Mouse (Mus musculus) stomach, postnatal 0 days (tissue): Measurements from ENCODE around the gene Polr2l. TPM values are rescaled to one million over a fixed set of nuclear protein-coding genes. Genes with fewer than 3 reads are reported as not detected.

Source experiments
- ATAC-seq: fragments of 200-750 bp; cut with Nextera tagmentation; 2 replicates; pipeline ENCODE4 v1.8.0; 2017; ENCODE audit not compliant: low FRiP score, low TSS enrichment
- DNase-seq: peaks from one replicate; pipeline ENCODE4 v3.0.0-alpha.2; 2016; ENCODE audit warnings: low spot score
- H3K27ac ChIP-seq: fragments of 300-500 bp; sonication (generic); replicated peaks from 2 replicates; pipeline ENCODE4 v1.5.1; 2014; ENCODE audit warnings: mild to moderate bottlenecking, control low read depth
- H3K27me3 ChIP-seq: fragments of 300-500 bp; sonication (generic); 2 replicates; pipeline ENCODE4 v1.6.1; 2014; ENCODE audit warnings: low read length; ENCODE audit not compliant: control insufficient read depth, insufficient read depth
- H3K36me3 ChIP-seq: fragments of 300-500 bp; sonication (generic); 2 replicates; pipeline ENCODE4 v1.6.1; 2014; ENCODE audit warnings: low read length, mixed read lengths; ENCODE audit not compliant: control insufficient read depth, insufficient read depth
- H3K4me1 ChIP-seq: fragments of 300-500 bp; sonication (generic); replicated peaks from 2 replicates; pipeline ENCODE4 v1.6.1; 2014; ENCODE audit warnings: antibody characterized with exemption; ENCODE audit not compliant: control insufficient read depth, insufficient read depth
- H3K4me2 ChIP-seq: fragments of 300-500 bp; sonication (generic); replicated peaks from 2 replicates; pipeline ENCODE4 v1.6.1; 2014; ENCODE audit warnings: low read depth, mild to moderate bottlenecking, control low read depth, moderate library complexity
- H3K4me3 ChIP-seq: fragments of 300-500 bp; sonication (generic); 2 replicates; pipeline ENCODE4 v1.5.1; 2014; ENCODE audit warnings: low read depth, low read length, control low read depth
- H3K9ac ChIP-seq: fragments of 300-500 bp; sonication (generic); 2 replicates; pipeline ENCODE4 v1.6.1; 2014; ENCODE audit warnings: mild to moderate bottlenecking, low read length, control low read depth, mixed read lengths
- H3K9me3 ChIP-seq: fragments of 300-500 bp; sonication (generic); 2 replicates; pipeline ENCODE4 v1.6.1; 2016; ENCODE audit warnings: low read length; ENCODE audit not compliant: control insufficient read depth
- CTCF ChIP-seq: IDR thresholded peaks from 2 replicates; pipeline ENCODE4 v1.5.1; 2016; ENCODE audit warnings: antibody characterized with exemption, low read depth, mild to moderate bottlenecking, moderate library complexity
- EP300 ChIP-seq: optimal IDR thresholded peaks from 2 replicates; pipeline ENCODE3; 2016; ENCODE audit warnings: antibody characterized with exemption
- WGBS: fragments of 180-500 bp; shearing (Covaris S2); extraction: QIAGEN DNeasy Blood & Tissue Kit; methylation state at CpG from one replicate; pipeline ENCODE4 v1.1.7; 2014; 5-methylcytosine and 5-hydroxymethylcytosine counted together
- polyA plus RNA-seq: library from polyadenylated mRNA; unstranded; fragments of >200 nt; fragmentation: Nextera tagmentation; extraction: Ambion mirVana; gene quantifications from 2 replicates; pipeline ENCODE4 v1.2.1, GENCODE M21; 2015

Polr2l gene
- polyA plus RNA-seq, 1 experiment from 2014 or later, result 60.2 TPM

DNA sequence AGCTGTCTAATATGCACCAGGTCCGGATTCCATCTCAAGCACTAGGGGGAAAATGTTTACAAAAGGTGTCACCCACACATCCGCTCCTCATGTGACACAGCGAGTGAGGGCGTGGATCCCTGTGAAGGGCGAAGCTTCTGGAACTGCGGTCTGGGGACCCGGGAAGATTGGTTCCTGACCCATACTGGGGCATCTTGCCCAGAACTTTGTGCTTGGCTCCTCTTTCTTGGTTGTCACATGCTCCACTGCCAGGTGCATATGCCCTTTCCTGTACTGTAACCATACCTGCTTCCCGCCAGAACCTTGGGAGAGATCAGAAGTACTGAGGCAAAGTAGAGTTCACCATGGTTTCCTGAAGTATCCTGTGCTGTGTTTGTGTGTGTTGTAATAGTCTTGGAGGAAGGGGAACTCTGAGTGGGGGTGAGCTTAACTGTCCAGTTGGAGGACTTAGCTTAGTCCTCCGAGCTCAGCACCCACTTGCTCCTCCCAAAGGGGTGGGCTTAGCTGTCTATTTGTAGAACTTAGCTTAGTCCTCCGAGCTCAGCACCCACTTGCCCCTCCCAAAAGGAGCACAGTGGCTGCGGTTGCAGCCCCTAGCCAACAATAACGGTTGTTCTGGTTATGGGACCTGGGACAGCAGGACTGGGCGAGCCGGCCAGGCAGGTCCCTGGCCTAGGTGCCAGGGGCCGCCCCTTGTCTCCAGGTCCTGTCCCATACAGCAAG, 14.4 kb downstream of the Polr2l start, which contains the start of gene Cracr2b:
Gene Cracr2b (plus strand): TSS at position 704 of the 723 bp plus-strand sequence.
- Histone ChIP-seq H3K27ac (peak within 1 kb of the TSS; percentile 70), H3K4me2 (peak within 1 kb of the TSS; percentile 72), H3K4me3 (peak within 1 kb of the TSS; percentile 48), H3K9ac (peak within 1 kb of the TSS; percentile 64), H3K9me3 (no peaks in the 10 kb centered on the region), H3K36me3 (peaks cover 3% of the 10 kb centered on the region; the same call in 1 of the 2 replicates), H3K4me1 (peaks cover 15% of the 10 kb centered on the region), H3K27me3 (0 out of 2 replicates have a peak, but pooled peaks cover 2% of the 10 kb centered on the region)
- DNase-seq, result peak; percentile 66
- ATAC-seq, result no peak
- WGBS, result 44% methylated on average over 15 of the region's 15 CpGs
- TF ChIP-seq EP300 (no peak), CTCF (no peak)

DNA sequence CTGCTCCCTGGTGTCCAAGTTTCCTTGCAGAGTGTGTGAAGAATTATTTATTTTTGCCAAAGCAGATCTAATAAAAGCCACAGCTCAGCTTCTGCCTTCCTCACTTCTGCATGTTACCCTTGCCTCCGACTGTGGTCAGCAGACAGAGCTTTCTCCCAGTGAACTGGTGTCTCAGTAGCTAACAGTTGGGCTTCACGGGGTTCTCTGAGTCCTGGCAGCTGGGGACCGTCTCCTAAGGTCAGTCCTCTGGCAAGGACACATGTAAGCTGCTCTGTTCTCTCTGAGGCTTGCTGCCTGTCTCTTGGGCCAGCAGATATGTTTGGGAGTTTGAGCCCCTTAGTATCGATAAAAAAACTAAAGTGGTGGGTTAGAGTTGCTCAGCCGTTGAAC, 14.9 kb downstream of the Polr2l start:
- no peak for DNase-seq
- no peak for TF ChIP-seq CTCF
- no peak for TF ChIP-seq EP300
- whole genome bisulfite sequencing, result 39% methylated on average over 5 of the region's 5 CpGs
- Histone ChIP-seq H3K4me1 (peaks cover 13% of the 10 kb centered on the region), H3K9ac (no peak overlapping the region), H3K27me3 (0 out of 2 replicates have a peak, but pooled peaks cover 2% of the 10 kb centered on the region), H3K36me3 (peaks cover 3% of the 10 kb centered on the region; the same call in 1 of the 2 replicates), H3K9me3 (no peaks in the 10 kb centered on the region), H3K4me3 (no peak overlapping the region), H3K27ac (no peak overlapping the region; the same call in 1 of the 2 replicates), H3K4me2 (no peak overlapping the region)
- ATAC-seq, result no peak

DNA sequence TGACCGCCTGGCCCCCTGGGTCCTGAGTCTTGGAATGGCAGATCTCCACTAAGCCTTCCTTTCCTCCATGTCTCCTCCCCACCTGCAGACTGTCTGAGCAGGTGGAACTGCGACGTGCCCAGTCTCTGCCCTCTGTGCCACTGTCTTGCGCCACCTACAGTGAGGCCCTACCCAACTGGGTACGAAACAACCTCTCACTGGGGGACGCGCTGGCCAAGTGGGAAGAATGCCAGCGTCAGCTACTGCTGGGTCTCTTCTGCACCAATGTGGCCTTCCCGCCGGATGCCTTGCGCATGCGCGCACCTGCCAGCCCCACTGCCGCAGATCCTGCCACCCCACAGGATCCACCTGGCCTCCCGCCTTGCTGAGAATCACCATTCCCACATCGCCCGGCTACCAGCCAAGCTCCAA, 15.6 kb downstream of the Polr2l start:
- Histone ChIP-seq H3K27me3 (no peaks in the 10 kb centered on the region), H3K9ac (no peak overlapping the region), H3K36me3 (peaks cover 3% of the 10 kb centered on the region; the same call in 1 of the 2 replicates), H3K4me3 (no peak overlapping the region), H3K4me2 (no peak overlapping the region), H3K9me3 (no peaks in the 10 kb centered on the region), H3K4me1 (peaks cover 10% of the 10 kb centered on the region), H3K27ac (no peak overlapping the region)
- no peak for ATAC-seq
- WGBS, result 87% methylated on average over 17 of the region's 17 CpGs
- TF ChIP-seq EP300 (no peak), CTCF (no peak)
- no peak for DNase-seq

DNA sequence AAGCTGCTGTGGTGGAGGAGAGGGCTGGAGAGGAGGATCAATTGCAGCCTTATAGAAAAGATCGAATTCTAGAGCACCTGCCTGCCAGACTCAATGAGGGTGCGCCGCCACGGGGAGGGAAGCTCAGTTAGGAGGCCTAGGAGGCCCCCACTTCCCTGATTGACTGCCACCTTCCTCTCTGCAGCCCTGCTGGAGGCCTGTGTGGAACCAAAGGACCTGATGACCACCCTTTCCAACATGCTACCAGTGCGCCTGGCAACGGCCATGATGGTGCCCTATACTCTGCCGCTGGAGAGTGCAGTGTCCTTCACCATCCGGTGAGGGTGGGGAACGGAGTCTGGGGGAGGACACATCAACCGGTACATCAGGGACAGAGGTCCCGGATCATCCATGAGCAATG, 16.3 kb downstream of the Polr2l start:
- Histone ChIP-seq H3K36me3 (peaks cover 3% of the 10 kb centered on the region; the same call in 1 of the 2 replicates), H3K9ac (no peak overlapping the region), H3K4me1 (peaks cover 9% of the 10 kb centered on the region; the same call in 1 of the 2 replicates), H3K9me3 (no peaks in the 10 kb centered on the region), H3K27ac (no peak overlapping the region), H3K27me3 (no peaks in the 10 kb centered on the region), H3K4me3 (no peak overlapping the region), H3K4me2 (no peak overlapping the region)
- DNase-seq (no peak), ATAC-seq (no peak)
- TF ChIP-seq EP300, result no peak
- TF ChIP-seq CTCF, result no peak
- 92% methylated on average over 10 of the region's 11 CpGs for WGBS

DNA sequence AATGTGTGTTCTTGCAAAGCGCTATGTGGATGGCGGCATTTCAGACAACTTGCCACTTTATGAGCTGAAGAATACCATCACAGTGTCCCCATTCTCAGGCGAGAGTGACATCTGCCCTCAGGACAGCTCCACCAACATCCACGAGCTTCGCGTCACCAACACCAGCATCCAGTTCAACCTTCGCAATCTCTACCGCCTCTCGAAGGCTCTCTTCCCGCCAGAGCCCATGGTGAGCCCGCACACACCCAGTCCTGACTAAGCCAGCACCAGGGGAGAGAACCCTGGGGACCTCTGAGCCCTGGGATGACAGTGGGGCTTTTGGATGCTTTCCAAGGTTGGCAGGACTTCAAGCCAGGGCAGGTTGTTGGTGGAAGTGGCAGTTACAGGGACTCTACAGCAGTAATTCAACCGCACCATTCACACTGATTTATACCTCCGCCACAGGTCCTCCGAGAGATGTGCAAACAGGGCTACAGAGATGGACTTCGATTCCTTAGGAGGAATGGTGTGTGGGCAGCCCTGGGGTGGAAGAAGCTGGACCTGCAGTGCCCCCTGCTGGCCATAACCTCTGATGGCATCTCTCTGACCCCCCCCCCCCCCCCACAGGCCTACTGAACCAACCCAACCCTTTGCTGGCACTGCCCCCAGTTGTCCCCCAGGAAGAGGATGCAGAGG, 16.8 kb downstream of the Polr2l start:
- WGBS, result 74% methylated on average over 15 of the region's 15 CpGs
- Histone ChIP-seq H3K27ac (no peak overlapping the region), H3K9ac (no peak overlapping the region), H3K9me3 (no peaks in the 10 kb centered on the region), H3K36me3 (peaks cover 3% of the 10 kb centered on the region; the same call in 1 of the 2 replicates), H3K27me3 (no peaks in the 10 kb centered on the region), H3K4me1 (peaks cover 9% of the 10 kb centered on the region; the same call in 1 of the 2 replicates), H3K4me2 (no peak overlapping the region), H3K4me3 (no peak overlapping the region)
- ATAC-seq (no peak), DNase-seq (peak; percentile 81)
- TF ChIP-seq CTCF (peak; percentile 75), EP300 (no peak)
